Comparison of ENCODE assay signal across 9 mouse cellular contexts in genomic region chr7:123084708-123085107, GRCm38 (mm10). TPM values are rescaled to one million over a fixed set of nuclear protein-coding genes. Genes with fewer than 3 reads are reported as not detected.
DNase-seq lines count a peak whose midpoint lies in the region; ATAC-seq lines count a peak whose summit lies in the region.
"Had no signal": no experiment of that assay in that cellular context is flagged by ENCODE, and none has a peak within 500 bp of the region (broad histone marks: within the 10 kb centered on the region; RNA-seq: fewer than 3 reads in every experiment).

No protein-coding gene starts in this region.

- H3K4me2 ChIP-seq in kidney, embryonic 16.5 days (replicated peaks; ENCODE audit: low read depth, low read length) = peak overlapping the region; percentile 48
- H3K4me2 ChIP-seq in stomach, embryonic 15.5 days = peak overlapping the region; percentile 33; the same call in 1 of the 2 replicates

- no peaks in the 10 kb centered on the region for H3K27me3 ChIP-seq in kidney, embryonic 16.5 days (ENCODE audit: insufficient read depth, low read length)
- H3K27me3 ChIP-seq in stomach, embryonic 15.5 days (replicated peaks) = no peaks in the 10 kb centered on the region

- peak overlapping the region; percentile 2; the same call in 1 of the 2 replicates for H3K27ac ChIP-seq in kidney, embryonic 16.5 days (ENCODE audit: low read length)
- H3K27ac ChIP-seq in stomach, embryonic 15.5 days = 0 out of 2 replicates have a peak overlapping the region, but pooled peaks have one; percentile 22

- peak; percentile 44 for ATAC-seq in granulocyte monocyte progenitor cell, adult 5-6 weeks (replicated peaks; ENCODE audit: poor library complexity, severe bottlenecking)
- no peak for ATAC-seq in kidney, embryonic 16.5 days (ENCODE audit: low FRiP score, low TSS enrichment)
- ATAC-seq in megakaryocyte progenitor cell, adult 5-6 weeks (replicated peaks; ENCODE audit: poor library complexity) = peak; percentile 62; the same call in 1 of the 2 replicates
- no peak for ATAC-seq in stomach, embryonic 15.5 days (ENCODE audit: insufficient read depth, low FRiP score, low read depth)

- no peaks in the 10 kb centered on the region for H3K9me3 ChIP-seq in kidney, embryonic 16.5 days (ENCODE audit: low read length)
- no peaks in the 10 kb centered on the region for H3K9me3 ChIP-seq in stomach, embryonic 15.5 days
- H3K9me3 ChIP-seq: G1E had no signal

- peaks cover 20% of the 10 kb centered on the region for H3K4me1 ChIP-seq in kidney, embryonic 16.5 days (ENCODE audit: insufficient read depth, low read length)
- H3K4me1 ChIP-seq in stomach, embryonic 15.5 days = peaks cover 8% of the 10 kb centered on the region; the same call in 1 of the 2 replicates

- H3K9ac ChIP-seq in kidney, embryonic 16.5 days (replicated peaks; ENCODE audit: low read length) = peak overlapping the region; percentile 18; the same call in 1 of the 2 replicates
- no peak overlapping the region for H3K9ac ChIP-seq in stomach, embryonic 15.5 days

- intact Hi-C loops in heart, postnatal 25 days (cut with DNase I) = no loop called here

- H3K36me3 ChIP-seq in kidney, embryonic 16.5 days (ENCODE audit: insufficient read depth, low read length) = no peaks in the 10 kb centered on the region
- no peaks in the 10 kb centered on the region for H3K36me3 ChIP-seq in stomach, embryonic 15.5 days
- H3K36me3 ChIP-seq: G1E had no signal

- peak; percentile 90 for DNase-seq in heart, adult 11 months
- DNase-seq in heart, postnatal 25 days (ENCODE audit: low spot score) = no peak
- peak; percentile 67 for DNase-seq in R1 (ENCODE audit: low read depth, low spot score)
- DNase-seq in thymus, postnatal 36 days = no peak

- peak overlapping the region; percentile 9; the same call in 1 of the 2 replicates for H3K4me3 ChIP-seq in kidney, embryonic 16.5 days (ENCODE audit: low read length)
- H3K4me3 ChIP-seq in stomach, embryonic 15.5 days (replicated peaks) = no peak overlapping the region

- 15% methylated on average over 13 of the region's 13 CpGs for WGBS in kidney, embryonic 16.5 days
- 22% methylated on average over 13 of the region's 13 CpGs for WGBS in stomach, embryonic 15.5 days

RNA-seq across cellular contexts. Expression of gene Tnrc6a, which starts 39.0 kb away (rescaled TPM):
- 10 to 100 TPM; 33.1 to 33.3 TPM for total RNA-seq in heart, postnatal 25 days (2021)
- total RNA-seq in granulocyte monocyte progenitor cell, adult 5-6 weeks (2014; fragmentation: Nextera tagmentation) = 26.8 and 33.8 TPM in 2 replicates
- 24.9 and 31.8 TPM in 2 replicates for total RNA-seq in granulocyte monocyte progenitor cell, adult 5-6 weeks (2017)
- polyA plus RNA-seq in kidney, embryonic 16.5 days (2015; fragmentation: Nextera tagmentation; extraction: Ambion mirVana) = 34.9 and 47.1 TPM in 2 replicates
- total RNA-seq in megakaryocyte progenitor cell, adult 5-6 weeks (2015) = 20.9 and 29.3 TPM in 2 replicates
- total RNA-seq in megakaryocyte progenitor cell, adult 5-6 weeks (2017) = 20.2 and 51.3 TPM in 2 replicates
- 38.4 and 46.4 TPM in 2 replicates for polyA plus RNA-seq in stomach, embryonic 15.5 days (2015; fragmentation: Nextera tagmentation; extraction: Ambion mirVana)

Comparison
In these comparisons a context has a peak if more than half of its experiments do, and no peak if none do; other contexts are left out.
1. DNase-seq: peak in heart, adult 11 months (single experiment) and R1 (single experiment); none in heart, postnatal 25 days (single experiment) and thymus, postnatal 36 days (0 of 2).
2. ATAC-seq: peak in granulocyte monocyte progenitor cell, adult 5-6 weeks (single experiment) and megakaryocyte progenitor cell, adult 5-6 weeks (single experiment); none in kidney, embryonic 16.5 days (single experiment) and stomach, embryonic 15.5 days (single experiment).